Mouse (Mus musculus) forebrain, postnatal 0 days (tissue): Measurements from ENCODE around the gene Map2k2. TPM values are rescaled to one million over a fixed set of nuclear protein-coding genes. Genes with fewer than 3 reads are reported as not detected.
A peak's percentile ranks its signal among the peaks of the same experiment; 100 is the strongest.

Source experiments
- ATAC-seq: fragments of 200-750 bp; cut with Nextera tagmentation; 2 replicates; pipeline ENCODE4 v1.8.0; 2017; ENCODE audit warnings: mild to moderate bottlenecking, moderate library complexity
- DNase-seq: peaks from one replicate; pipeline ENCODE4 v3.0.0-alpha.2; 2015
- H3K27ac ChIP-seq: fragments of 300-500 bp; sonication (generic); 2 replicates; pipeline ENCODE4 v1.5.1; 2014; ENCODE audit warnings: low read depth, mild to moderate bottlenecking, antibody characterized with exemption, low read length, moderate library complexity, mixed read lengths
- H3K27me3 ChIP-seq: fragments of 300-500 bp; sonication (generic); 2 replicates; pipeline ENCODE4 v1.6.1; 2014; ENCODE audit warnings: mild to moderate bottlenecking, low read length, mixed read lengths; ENCODE audit not compliant: insufficient read depth
- H3K36me3 ChIP-seq: fragments of 300-500 bp; sonication (generic); 2 replicates; pipeline ENCODE4 v1.6.1; 2014; ENCODE audit warnings: mild to moderate bottlenecking, moderate library complexity; ENCODE audit not compliant: insufficient read depth
- H3K4me1 ChIP-seq: fragments of 300-500 bp; sonication (generic); 2 replicates; pipeline ENCODE4 v1.6.1; 2014; ENCODE audit warnings: antibody characterized with exemption; ENCODE audit not compliant: insufficient read depth
- H3K4me2 ChIP-seq: fragments of 300-500 bp; sonication (generic); 2 replicates; pipeline ENCODE4 v1.6.1; 2014; ENCODE audit warnings: low read depth, mild to moderate bottlenecking, moderate library complexity
- H3K4me3 ChIP-seq: fragments of 300-500 bp; sonication (generic); 2 replicates; pipeline ENCODE4 v1.5.1; 2014; ENCODE audit warnings: low read depth, low read length, mixed read lengths
- H3K9ac ChIP-seq: fragments of 300-500 bp; sonication (generic); 2 replicates; pipeline ENCODE4 v1.6.1; 2014; ENCODE audit warnings: mild to moderate bottlenecking
- H3K9me3 ChIP-seq: fragments of 300-500 bp; sonication (generic); 2 replicates; pipeline ENCODE4 v1.6.1; 2016; ENCODE audit warnings: low read length
- CTCF ChIP-seq: sonication (generic); IDR thresholded peaks from 2 replicates; pipeline ENCODE4 v1.5.1; 2016; ENCODE audit warnings: antibody characterized with exemption, control low read depth, low read depth
- WGBS: fragments of 180-500 bp; shearing (Covaris S2); extraction: QIAGEN DNeasy Blood & Tissue Kit; methylation state at CpG from one replicate; pipeline ENCODE4 v1.1.7; 2014; 5-methylcytosine and 5-hydroxymethylcytosine counted together
- polyA plus RNA-seq: library from polyadenylated mRNA; unstranded; fragments of >200 nt; fragmentation: Nextera tagmentation; extraction: Ambion mirVana; gene quantifications from 2 replicates; pipeline ENCODE4 v1.2.1, GENCODE M21; 2015
- total RNA-seq: library from RNA; depleted of rRNA; stranded (reverse); fragments of >200 nt; gene quantifications from 2 replicates; pipeline ENCODE4 v1.2.3, GENCODE M21; 2014

Gene Map2k2
- total and polyA plus RNA-seq, 2 experiments from 2014 or later, result 194 to 215 TPM

DNA sequence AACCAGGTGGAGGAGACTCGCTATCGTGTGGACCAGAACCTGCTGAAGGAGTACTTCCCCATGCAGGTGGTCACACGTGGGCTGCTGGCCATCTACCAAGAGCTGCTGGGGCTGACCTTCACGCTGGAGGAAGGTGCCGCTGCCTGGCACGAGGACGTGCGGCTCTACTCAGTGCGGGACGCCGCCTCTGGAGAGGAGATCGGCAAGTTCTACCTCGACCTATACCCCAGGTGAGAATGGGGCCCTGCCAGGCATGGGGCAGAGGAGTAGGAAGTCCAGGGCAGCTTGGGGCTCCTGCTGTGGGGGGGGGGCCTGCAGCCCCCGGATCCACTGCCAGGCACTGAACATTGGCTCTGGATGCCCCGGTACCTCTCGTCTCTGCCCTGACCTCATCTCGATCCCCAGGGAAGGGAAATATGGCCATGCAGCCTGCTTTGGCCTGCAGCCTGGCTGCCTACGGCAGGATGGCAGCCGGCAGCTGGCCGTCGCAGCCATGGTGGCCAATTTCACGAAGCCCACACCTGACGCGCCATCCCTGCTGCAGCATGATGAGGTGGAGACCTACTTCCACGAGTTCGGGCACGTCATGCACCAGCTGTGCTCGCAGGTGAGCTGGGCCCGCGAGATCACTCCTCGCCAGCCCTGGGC lies 25.6 kb upstream of the Map2k2 start:
- 95% methylated on average over 31 of the region's 31 CpGs for WGBS

DNA sequence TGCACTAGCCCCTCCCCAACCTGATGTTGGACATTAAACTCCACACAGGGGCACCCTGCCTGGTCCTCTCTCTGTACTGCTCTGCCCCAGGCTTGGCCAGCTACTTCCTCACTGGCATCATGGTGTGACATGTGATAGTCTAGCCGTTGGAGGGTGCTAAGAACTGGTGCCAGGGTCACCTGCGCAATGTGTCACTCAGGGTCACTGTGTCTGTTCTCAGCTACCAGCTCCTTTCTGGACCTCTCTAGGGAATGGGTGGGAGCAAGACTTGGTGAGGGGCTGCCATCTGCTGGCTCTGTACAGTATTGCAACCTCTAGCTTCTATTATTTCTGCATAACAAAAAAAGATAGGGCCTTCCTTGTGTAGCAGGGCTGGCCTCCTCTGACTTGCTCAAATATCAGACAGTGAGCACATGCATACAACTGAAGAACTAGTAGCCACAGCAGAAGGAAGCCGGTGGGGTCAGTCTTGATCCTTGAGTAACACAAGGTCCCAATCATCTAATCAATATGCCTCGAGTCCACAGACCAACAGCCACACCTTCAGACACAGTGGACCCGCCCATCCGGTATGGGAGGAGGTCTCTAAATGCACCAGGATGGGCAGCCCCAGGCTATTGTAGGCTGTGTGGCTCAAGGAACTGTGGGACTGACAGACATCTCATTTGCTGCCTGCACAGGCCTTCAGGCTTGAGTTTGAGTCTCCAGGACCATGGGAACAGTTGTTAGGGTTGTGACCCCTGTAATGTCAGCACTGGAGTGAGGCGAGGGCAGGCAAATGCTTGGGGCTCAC lies 23.4 kb upstream of the Map2k2 start:
- Histone ChIP-seq H3K27me3 (no peaks in the 10 kb centered on the region), H3K36me3 (peaks cover 59% of the 10 kb centered on the region), H3K27ac (no peak overlapping the region), H3K4me3 (no peak overlapping the region), H3K4me1 (no peaks in the 10 kb centered on the region), H3K9me3 (no peaks in the 10 kb centered on the region), H3K9ac (no peak overlapping the region), H3K4me2 (no peak overlapping the region)
- peak; percentile 86 for TF ChIP-seq CTCF
- ATAC-seq (peak; percentile 63), DNase-seq (peak; percentile 84)
- 82% methylated on average over 7 of the region's 7 CpGs for WGBS

More for the DNA sequence above, 25.6 kb upstream of the Map2k2 start:
- Histone ChIP-seq H3K4me1 (no peaks in the 10 kb centered on the region), H3K9ac (no peak overlapping the region), H3K4me3 (no peak overlapping the region), H3K4me2 (no peak overlapping the region), H3K36me3 (peaks cover 69% of the 10 kb centered on the region), H3K9me3 (no peaks in the 10 kb centered on the region), H3K27ac (no peak overlapping the region), H3K27me3 (no peaks in the 10 kb centered on the region)
- DNase-seq, result no peak
- no peak for ATAC-seq
- no peak for TF ChIP-seq CTCF

DNA sequence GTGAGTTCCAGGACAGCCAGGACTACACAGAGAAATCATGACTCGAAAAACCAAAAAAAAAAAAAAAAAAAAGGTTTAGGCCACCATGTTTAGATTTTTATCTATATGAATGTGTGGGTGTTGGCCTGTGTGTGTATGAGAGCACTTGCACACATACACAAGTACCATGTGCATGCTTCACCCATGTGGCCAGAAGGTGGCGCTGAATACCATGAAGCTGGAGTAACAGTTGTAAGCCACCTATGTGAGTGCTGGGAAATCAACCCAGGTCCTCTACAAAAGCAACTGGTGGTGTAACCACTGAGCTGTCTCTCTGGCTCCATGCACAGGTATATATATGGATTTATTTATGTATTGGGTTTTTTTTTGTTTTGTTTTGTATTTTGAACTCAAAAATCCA lies 18.7 kb upstream of the Map2k2 start:
- H3K36me3 ChIP-seq, result peaks cover 13% of the 10 kb centered on the region
- no peak overlapping the region for H3K4me2 ChIP-seq
- no peak overlapping the region for H3K27ac ChIP-seq
- no peaks in the 10 kb centered on the region for H3K9me3 ChIP-seq
- no peak for DNase-seq
- no peak overlapping the region for H3K9ac ChIP-seq
- no peaks in the 10 kb centered on the region for H3K4me1 ChIP-seq
- TF ChIP-seq CTCF, result peak; percentile 31
- no peak for ATAC-seq
- H3K4me3 ChIP-seq, result no peak overlapping the region
- no peaks in the 10 kb centered on the region for H3K27me3 ChIP-seq
- 47% methylated on average over 2 of the region's 2 CpGs for WGBS

DNA sequence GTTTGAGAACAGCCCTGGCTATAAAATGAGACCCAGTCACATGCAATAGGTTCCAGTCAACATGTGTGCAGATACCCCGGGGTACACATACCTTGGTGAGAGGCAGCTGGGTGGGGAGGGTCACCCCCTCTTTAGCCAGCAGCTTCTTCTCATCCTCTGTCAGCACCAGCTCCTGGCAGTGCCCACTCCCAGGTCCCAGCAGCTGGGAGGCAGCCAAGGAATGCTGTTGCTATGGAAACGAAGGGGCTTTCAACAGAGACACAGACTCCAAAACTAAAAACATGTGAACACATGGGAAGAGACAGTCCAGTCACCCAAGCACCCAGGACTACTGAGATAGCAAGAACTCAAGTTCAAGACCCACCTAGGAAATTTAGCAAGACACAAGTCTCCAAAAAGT lies 16.5 kb upstream of the Map2k2 start:
- H3K9me3 ChIP-seq, result no peaks in the 10 kb centered on the region
- H3K27me3 ChIP-seq, result no peaks in the 10 kb centered on the region
- H3K4me2 ChIP-seq, result no peak overlapping the region
- DNase-seq, result peak; percentile 76
- no peak overlapping the region for H3K9ac ChIP-seq
- no peak overlapping the region for H3K4me3 ChIP-seq
- WGBS, result 45% methylated on average over 2 of the region's 2 CpGs
- TF ChIP-seq CTCF, result no peak
- no peak overlapping the region for H3K27ac ChIP-seq
- H3K36me3 ChIP-seq, result no peaks in the 10 kb centered on the region
- no peaks in the 10 kb centered on the region for H3K4me1 ChIP-seq
- peak; percentile 44; the same call in 1 of the 2 replicates for ATAC-seq

DNA sequence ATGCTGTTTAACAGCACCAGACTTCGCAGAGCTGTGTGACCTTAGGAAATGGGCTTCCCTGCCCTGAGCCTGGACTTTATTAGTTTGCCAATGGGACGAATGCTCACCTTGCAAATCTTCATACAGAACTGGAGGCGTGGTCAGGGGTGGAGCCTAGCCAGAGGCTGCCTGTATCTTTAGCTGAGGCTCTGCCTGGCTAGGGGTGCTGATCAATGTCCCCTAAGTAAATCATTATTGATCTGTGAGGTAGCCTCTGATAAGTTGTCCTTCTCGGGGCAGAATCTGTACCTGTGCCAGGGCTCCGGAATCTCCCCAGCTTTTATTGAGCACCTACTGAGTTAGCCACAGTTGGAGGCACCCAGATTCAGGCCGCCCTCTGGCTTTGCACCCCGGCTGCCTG lies 15.1 kb upstream of the Map2k2 start:
- Histone ChIP-seq H3K9ac (no peak overlapping the region), H3K4me3 (no peak overlapping the region), H3K36me3 (no peaks in the 10 kb centered on the region), H3K27me3 (no peaks in the 10 kb centered on the region), H3K4me1 (no peaks in the 10 kb centered on the region), H3K9me3 (no peaks in the 10 kb centered on the region), H3K27ac (no peak overlapping the region), H3K4me2 (no peak overlapping the region)
- DNase-seq (no peak), ATAC-seq (no peak)
- no peak for TF ChIP-seq CTCF
- WGBS, result 75% methylated on average over 7 of the region's 7 CpGs

DNA sequence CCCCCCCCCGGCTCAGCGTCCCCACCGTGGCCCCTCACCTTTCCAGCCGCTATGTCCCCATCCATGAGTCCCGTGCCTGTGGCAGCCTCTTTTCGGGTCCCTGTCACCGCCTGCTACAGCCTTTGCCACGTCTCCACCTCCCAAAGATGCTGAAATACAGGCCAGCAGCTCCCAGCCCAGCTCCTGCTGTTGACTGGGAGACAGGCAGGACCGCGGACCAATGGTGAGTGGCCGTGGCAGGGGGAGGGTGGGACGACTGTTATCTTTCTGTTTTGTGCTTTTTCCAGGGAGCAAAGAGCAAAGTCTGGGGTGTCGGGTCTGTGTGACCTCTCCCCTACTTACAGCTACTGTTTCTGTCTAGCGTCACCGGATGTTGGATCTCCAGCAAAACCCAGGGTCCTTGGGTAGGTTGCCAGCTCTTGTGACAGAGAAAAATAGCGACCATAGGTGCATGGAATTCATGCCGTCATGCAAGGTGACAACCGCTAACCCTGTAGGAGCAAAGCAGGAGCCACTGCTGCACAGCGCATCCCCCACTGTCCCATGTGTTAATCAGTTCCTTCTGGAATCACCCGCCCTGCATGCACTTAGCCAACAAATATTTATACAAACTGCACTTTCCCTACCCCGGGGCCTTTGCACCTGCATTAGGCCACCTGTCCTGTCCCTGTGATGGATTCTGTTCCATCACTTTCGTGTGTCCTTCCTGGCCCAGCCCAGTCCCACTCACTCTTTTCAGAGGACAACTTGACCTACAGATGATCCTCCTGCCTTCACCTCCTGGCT lies 13.1 kb upstream of the Map2k2 start:
- DNase-seq (no peak), ATAC-seq (no peak)
- H3K36me3 ChIP-seq, result no peaks in the 10 kb centered on the region
- H3K9me3 ChIP-seq, result no peaks in the 10 kb centered on the region
- no peaks in the 10 kb centered on the region for H3K27me3 ChIP-seq
- no peaks in the 10 kb centered on the region for H3K4me1 ChIP-seq
- H3K4me2 ChIP-seq, result no peak overlapping the region
- 63% methylated on average over 22 of the region's 22 CpGs for WGBS
- H3K9ac ChIP-seq, result no peak overlapping the region
- H3K27ac ChIP-seq, result no peak overlapping the region
- no peak overlapping the region for H3K4me3 ChIP-seq
- TF ChIP-seq CTCF, result no peak
